Mouse (Mus musculus): ENCODE measurements around the gene Slc10a3. TPM values are rescaled to one million over a fixed set of nuclear protein-coding genes. Genes with fewer than 3 reads are reported as not detected.
A peak's percentile ranks its signal among the peaks of the same experiment; 100 is the strongest.
"Not testable (repeated sequence)": the region's sequence is repeated elsewhere in the genome, so short reads cannot be mapped to it uniquely, and the experiment has no call there.

Slc10a3 gene
- total and polyA plus RNA-seq, 2 experiments from 2014 or later = 5.9 to 6.3 TPM

DNA sequence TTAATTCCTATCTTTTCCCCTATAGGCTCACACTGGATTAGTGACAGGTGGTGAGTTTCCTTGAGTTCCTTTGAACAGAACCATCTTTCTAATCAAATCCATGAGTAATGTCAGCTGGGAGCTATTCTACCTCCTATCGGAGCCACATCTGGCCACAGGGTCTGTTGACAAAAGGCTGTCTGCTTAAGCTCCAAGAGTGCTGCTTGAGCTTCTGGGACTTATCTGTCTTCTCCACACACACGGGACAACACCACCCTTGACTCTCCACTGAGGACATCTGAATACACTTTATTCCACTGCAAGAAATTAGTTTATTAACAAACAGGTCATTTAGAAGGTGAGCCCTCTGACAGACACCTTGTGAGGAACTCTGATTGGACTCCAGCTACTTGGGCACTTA, 11.3 kb upstream of the Slc10a3 start:
- H3K9ac ChIP-seq (replicated peaks; ENCODE audit: low read length) = no peak overlapping the region
- H3K9me3 ChIP-seq (ENCODE audit: low read length) = no peaks in the 10 kb centered on the region
- H3K4me3 ChIP-seq (ENCODE audit: low read length) = no peak overlapping the region
- H3K27me3 ChIP-seq (ENCODE audit: insufficient read depth, low read length) = no peaks in the 10 kb centered on the region
- DNase-seq (ENCODE audit: low spot score) (no peak), ATAC-seq (no peak)
- no peaks in the 10 kb centered on the region for H3K36me3 ChIP-seq (ENCODE audit: insufficient read depth, low read length)
- H3K4me1 ChIP-seq (ENCODE audit: insufficient read depth, low read length) = no peaks in the 10 kb centered on the region
- H3K27ac ChIP-seq = no peak overlapping the region
- WGBS = 87% methylated on average over 2 of the region's 2 CpGs
- TF ChIP-seq CTCF (IDR thresholded peaks at IDR 0.05; ENCODE audit: low read depth) = no peak
- H3K4me2 ChIP-seq (ENCODE audit: low read depth, low read length) = no peak overlapping the region

- DNase-seq (ENCODE audit: low spot score) (peak; percentile 73), ATAC-seq (peak; percentile 83)
- Histone ChIP-seq H3K9ac (replicated peaks; ENCODE audit: low read length) (peak overlapping the region; percentile 68), H3K4me1 (ENCODE audit: insufficient read depth, low read length) (no peaks in the 10 kb centered on the region), H3K4me2 (ENCODE audit: low read depth, low read length) (peak overlapping the region; percentile 61), H3K9me3 (ENCODE audit: low read length) (no peaks in the 10 kb centered on the region), H3K36me3 (ENCODE audit: insufficient read depth, low read length) (no peaks in the 10 kb centered on the region), H3K27ac (peak overlapping the region; percentile 85), H3K27me3 (ENCODE audit: insufficient read depth, low read length) (no peaks in the 10 kb centered on the region), H3K4me3 (ENCODE audit: low read length) (peak overlapping the region; percentile 51)
- peak; percentile 58 for TF ChIP-seq CTCF (IDR thresholded peaks at IDR 0.05; ENCODE audit: low read depth)
- 34% methylated on average over 49 of the region's 49 CpGs for WGBS
These were observed 4.8 kb downstream of the Slc10a3 start for GRCm38 (mm10) chrX:74368209-74368909.

- ATAC-seq (no peak), DNase-seq (ENCODE audit: low spot score) (peak; percentile 11)
- Histone ChIP-seq H3K9ac (replicated peaks; ENCODE audit: low read length) (peak overlapping the region; percentile 68), H3K27ac (peak overlapping the region; percentile 85), H3K4me3 (ENCODE audit: low read length) (peak overlapping the region; percentile 51), H3K4me1 (ENCODE audit: insufficient read depth, low read length) (no peaks in the 10 kb centered on the region), H3K9me3 (ENCODE audit: low read length) (no peaks in the 10 kb centered on the region), H3K4me2 (ENCODE audit: low read depth, low read length) (peak overlapping the region; percentile 61), H3K36me3 (ENCODE audit: insufficient read depth, low read length) (no peaks in the 10 kb centered on the region), H3K27me3 (ENCODE audit: insufficient read depth, low read length) (no peaks in the 10 kb centered on the region)
- 60% methylated on average over 10 of the region's 10 CpGs for WGBS
- TF ChIP-seq CTCF (IDR thresholded peaks at IDR 0.05; ENCODE audit: low read depth) = no peak
These were observed 5.6 kb downstream of the Slc10a3 start for GRCm38 (mm10) chrX:74367512-74367911.

DNA sequence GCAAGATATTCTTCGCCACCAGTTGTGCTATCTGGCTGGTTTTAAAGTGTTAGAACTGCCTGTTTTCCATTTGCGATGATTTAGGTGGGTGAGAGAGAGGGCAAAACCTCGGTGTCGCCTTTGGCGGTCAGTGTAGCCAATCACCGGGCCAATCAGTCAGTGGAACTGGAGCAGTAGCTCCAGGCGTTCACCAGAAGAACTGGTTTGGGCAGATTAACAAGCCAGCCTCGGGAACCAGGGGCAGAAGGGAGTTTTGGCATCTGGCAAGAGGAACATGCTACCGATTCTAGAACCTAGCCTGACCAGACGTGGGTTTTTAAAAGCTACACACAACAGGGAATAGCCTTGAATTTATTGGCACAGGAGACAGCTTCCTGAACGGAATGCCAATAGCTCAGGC, 14.0 kb downstream of the Slc10a3 start:
- WGBS = 56% methylated on average over 11 of the region's 11 CpGs

GRCm38 (mm10) chrX:74357069-74357468, 16.1 kb downstream of the Slc10a3 start:
- not testable (repeated sequence) for H3K4me1 ChIP-seq (ENCODE audit: insufficient read depth, low read length); H3K27ac ChIP-seq; H3K4me3 ChIP-seq (ENCODE audit: low read length); H3K9ac ChIP-seq (replicated peaks; ENCODE audit: low read length); H3K36me3 ChIP-seq (ENCODE audit: insufficient read depth, low read length); H3K9me3 ChIP-seq (ENCODE audit: low read length); ATAC-seq; H3K27me3 ChIP-seq (ENCODE audit: insufficient read depth, low read length); DNase-seq (ENCODE audit: low spot score); H3K4me2 ChIP-seq (ENCODE audit: low read depth, low read length)
- 92% methylated on average over 3 of the region's 3 CpGs for WGBS

More for the DNA sequence above, 14.0 kb downstream of the Slc10a3 start:
- Histone ChIP-seq H3K4me2 (ENCODE audit: low read depth, low read length) (no peak overlapping the region), H3K4me1 (ENCODE audit: insufficient read depth, low read length) (no peaks in the 10 kb centered on the region), H3K36me3 (ENCODE audit: insufficient read depth, low read length) (no peaks in the 10 kb centered on the region), H3K9ac (replicated peaks; ENCODE audit: low read length) (no peak overlapping the region), H3K4me3 (ENCODE audit: low read length) (no peak overlapping the region), H3K27ac (no peak overlapping the region), H3K9me3 (ENCODE audit: low read length) (no peaks in the 10 kb centered on the region), H3K27me3 (ENCODE audit: insufficient read depth, low read length) (no peaks in the 10 kb centered on the region)
- no peak for ATAC-seq
- no peak for DNase-seq (ENCODE audit: low spot score)
- no peak for TF ChIP-seq CTCF (IDR thresholded peaks at IDR 0.05; ENCODE audit: low read depth)

DNA sequence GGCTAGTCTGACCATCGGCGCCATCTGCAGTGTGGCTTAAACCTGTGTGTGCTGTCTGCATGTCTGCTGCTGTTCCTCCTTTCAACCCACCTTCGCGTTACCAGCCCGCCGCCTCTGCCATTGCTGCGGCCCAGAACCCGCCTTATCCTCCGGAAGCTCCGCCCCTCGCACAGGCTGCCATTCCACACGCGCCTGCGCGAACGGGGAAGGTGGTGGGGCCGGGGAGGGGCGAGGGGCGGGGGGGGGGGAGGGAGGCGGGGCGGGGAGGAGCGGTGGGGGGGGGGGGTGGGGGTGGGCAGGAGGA, 19.7 kb downstream of the Slc10a3 start, which contains the start of gene Lage3:
Lage3 (minus strand) TSS at position 152 of the 304 bp plus-strand sequence.
- Histone ChIP-seq H3K4me2 (ENCODE audit: low read depth, low read length) (peak within 1 kb of the TSS; percentile 62), H3K4me3 (ENCODE audit: low read length) (peak within 1 kb of the TSS; percentile 37), H3K9me3 (ENCODE audit: low read length) (no peaks in the 10 kb centered on the region), H3K27me3 (ENCODE audit: insufficient read depth, low read length) (no peaks in the 10 kb centered on the region), H3K9ac (replicated peaks; ENCODE audit: low read length) (peak within 1 kb of the TSS; percentile 48), H3K27ac (peak within 1 kb of the TSS; percentile 70), H3K36me3 (ENCODE audit: insufficient read depth, low read length) (no peaks in the 10 kb centered on the region), H3K4me1 (ENCODE audit: insufficient read depth, low read length) (no peaks in the 10 kb centered on the region)
- ATAC-seq = peak; percentile 91
- WGBS = 58% methylated on average over 11 of the region's 22 CpGs
- no peak for TF ChIP-seq CTCF (IDR thresholded peaks at IDR 0.05; ENCODE audit: low read depth)
- DNase-seq (ENCODE audit: low spot score) = peak; percentile 88

All from hindbrain, postnatal 0 days (tissue).